Mouse (Mus musculus): Measurements from ENCODE around the gene Izumo4. TPM values are rescaled to one million over a fixed set of nuclear protein-coding genes. Genes with fewer than 3 reads are reported as not detected.
A peak's percentile ranks its signal among the peaks of the same experiment; 100 is the strongest.

Izumo4 gene
- polyA plus RNA-seq, 1 experiment from 2014 or later, result 8.5 TPM

GRCm38 (mm10) chr10:80705479-80705878 lies 3.5 kb downstream of the Izumo4 start:
- 75% methylated on average over 3 of the region's 3 CpGs for WGBS (ENCODE audit: insufficient replicate concordance)
- Histone ChIP-seq H3K9ac (ENCODE audit: low read depth, low read length) (no peak overlapping the region), H3K4me1 (ENCODE audit: control insufficient read depth, insufficient read depth, low read length) (peaks cover 24% of the 10 kb centered on the region), H3K27ac (ENCODE audit: low read depth, low read length) (no peak overlapping the region), H3K36me3 (ENCODE audit: control insufficient read depth, insufficient read depth, low read length) (peaks cover 29% of the 10 kb centered on the region), H3K27me3 (ENCODE audit: control insufficient read depth, insufficient read depth, low read length) (no peaks in the 10 kb centered on the region), H3K4me2 (no peak overlapping the region), H3K4me3 (ENCODE audit: low read depth, low read length) (no peak overlapping the region), H3K9me3 (replicated peaks; ENCODE audit: control insufficient read depth, low read length) (no peaks in the 10 kb centered on the region)
- no peak for ATAC-seq (replicated peaks; ENCODE audit: insufficient number of reproducible peaks, low FRiP score, low TSS enrichment)

DNA sequence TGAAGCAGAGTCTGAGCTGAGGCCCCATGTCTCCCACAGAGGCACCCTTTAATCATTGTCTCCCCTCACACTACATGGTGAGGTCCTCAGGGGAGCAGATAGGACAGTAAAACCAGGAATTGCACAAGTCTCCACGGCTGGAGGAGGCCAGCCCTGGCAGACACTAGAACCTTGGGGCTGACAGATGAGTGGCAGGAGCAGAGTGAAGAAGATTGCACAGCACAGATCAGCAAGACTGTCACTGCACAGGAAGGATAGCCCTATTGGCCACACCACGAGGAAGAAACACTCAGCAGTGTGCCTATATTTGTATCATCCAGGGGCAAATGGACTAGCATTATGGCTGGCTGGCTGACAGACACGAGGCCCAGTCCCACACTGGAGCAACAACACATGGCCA lies 8.8 kb downstream of the Izumo4 start:
- no peaks in the 10 kb centered on the region for H3K9me3 ChIP-seq (replicated peaks; ENCODE audit: control insufficient read depth, low read length)
- 75% methylated on average over 3 of the region's 3 CpGs for WGBS (ENCODE audit: insufficient replicate concordance)
- H3K36me3 ChIP-seq (ENCODE audit: control insufficient read depth, insufficient read depth, low read length), result peaks cover 73% of the 10 kb centered on the region
- ATAC-seq (replicated peaks; ENCODE audit: insufficient number of reproducible peaks, low FRiP score, low TSS enrichment), result no peak
- H3K27me3 ChIP-seq (ENCODE audit: control insufficient read depth, insufficient read depth, low read length), result no peaks in the 10 kb centered on the region
- no peak overlapping the region for H3K4me3 ChIP-seq (ENCODE audit: low read depth, low read length)
- H3K4me1 ChIP-seq (ENCODE audit: control insufficient read depth, insufficient read depth, low read length), result no peaks in the 10 kb centered on the region
- no peak overlapping the region for H3K4me2 ChIP-seq
- no peak overlapping the region for H3K27ac ChIP-seq (ENCODE audit: low read depth, low read length)
- H3K9ac ChIP-seq (ENCODE audit: low read depth, low read length), result no peak overlapping the region

DNA sequence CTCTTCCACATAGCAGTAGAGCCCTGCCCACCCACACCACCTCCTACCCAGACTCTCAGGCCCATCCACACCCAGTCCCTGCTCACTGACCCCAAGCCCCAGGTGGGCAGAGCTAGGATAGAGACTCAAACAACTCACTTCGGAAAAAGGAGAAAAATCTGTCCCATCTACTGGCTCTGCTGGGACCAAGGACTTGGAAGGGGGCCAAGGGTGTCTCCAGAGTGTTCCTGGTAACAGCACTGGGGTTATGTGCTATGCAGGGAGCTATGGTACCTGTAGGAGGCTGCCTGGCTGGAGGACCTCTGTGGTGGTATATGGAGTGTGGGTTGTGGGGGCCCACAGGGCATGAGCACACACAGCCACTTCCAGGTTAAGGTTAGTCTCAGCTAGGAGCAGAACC lies 15.3 kb downstream of the Izumo4 start:
- WGBS (ENCODE audit: insufficient replicate concordance), result 88% methylated on average over 1 of the region's 1 CpGs
- no peak for ATAC-seq (replicated peaks; ENCODE audit: insufficient number of reproducible peaks, low FRiP score, low TSS enrichment)
- Histone ChIP-seq H3K27ac (ENCODE audit: low read depth, low read length) (no peak overlapping the region), H3K4me3 (ENCODE audit: low read depth, low read length) (no peak overlapping the region), H3K9ac (ENCODE audit: low read depth, low read length) (no peak overlapping the region), H3K4me2 (no peak overlapping the region), H3K27me3 (ENCODE audit: control insufficient read depth, insufficient read depth, low read length) (no peaks in the 10 kb centered on the region), H3K36me3 (ENCODE audit: control insufficient read depth, insufficient read depth, low read length) (peaks cover 81% of the 10 kb centered on the region), H3K4me1 (ENCODE audit: control insufficient read depth, insufficient read depth, low read length) (no peaks in the 10 kb centered on the region), H3K9me3 (replicated peaks; ENCODE audit: control insufficient read depth, low read length) (no peaks in the 10 kb centered on the region)

- H3K4me2 ChIP-seq, result no peak overlapping the region
- no peaks in the 10 kb centered on the region for H3K9me3 ChIP-seq (replicated peaks; ENCODE audit: control insufficient read depth, low read length)
- H3K27ac ChIP-seq (ENCODE audit: low read depth, low read length), result no peak overlapping the region
- H3K4me3 ChIP-seq (ENCODE audit: low read depth, low read length), result no peak overlapping the region
- H3K4me1 ChIP-seq (ENCODE audit: control insufficient read depth, insufficient read depth, low read length), result peaks cover 2% of the 10 kb centered on the region; the same call in 1 of the 2 replicates
- no peaks in the 10 kb centered on the region for H3K27me3 ChIP-seq (ENCODE audit: control insufficient read depth, insufficient read depth, low read length)
- H3K36me3 ChIP-seq (ENCODE audit: control insufficient read depth, insufficient read depth, low read length), result peaks cover 68% of the 10 kb centered on the region
- 92% methylated on average over 5 of the region's 5 CpGs for WGBS (ENCODE audit: insufficient replicate concordance)
- ATAC-seq (replicated peaks; ENCODE audit: insufficient number of reproducible peaks, low FRiP score, low TSS enrichment), result no peak
- no peak overlapping the region for H3K9ac ChIP-seq (ENCODE audit: low read depth, low read length)
Observed at GRCm38 (mm10) chr10:80727369-80728127, 25.6 kb downstream of the Izumo4 start.

GRCm38 (mm10) chr10:80732611-80733101 lies 30.7 kb downstream of the Izumo4 start:
- H3K9ac ChIP-seq (ENCODE audit: low read depth, low read length), result no peak overlapping the region
- H3K4me1 ChIP-seq (ENCODE audit: control insufficient read depth, insufficient read depth, low read length), result peaks cover 9% of the 10 kb centered on the region
- ATAC-seq (replicated peaks; ENCODE audit: insufficient number of reproducible peaks, low FRiP score, low TSS enrichment), result no peak
- 86% methylated on average over 6 of the region's 6 CpGs for WGBS (ENCODE audit: insufficient replicate concordance)
- H3K9me3 ChIP-seq (replicated peaks; ENCODE audit: control insufficient read depth, low read length), result no peaks in the 10 kb centered on the region
- H3K36me3 ChIP-seq (ENCODE audit: control insufficient read depth, insufficient read depth, low read length), result peaks cover 43% of the 10 kb centered on the region
- H3K4me2 ChIP-seq, result no peak overlapping the region
- no peak overlapping the region for H3K4me3 ChIP-seq (ENCODE audit: low read depth, low read length)
- H3K27ac ChIP-seq (ENCODE audit: low read depth, low read length), result no peak overlapping the region
- H3K27me3 ChIP-seq (ENCODE audit: control insufficient read depth, insufficient read depth, low read length), result no peaks in the 10 kb centered on the region

GRCm38 (mm10) chr10:80736731-80737130 lies 34.7 kb downstream of the Izumo4 start:
- H3K4me1 ChIP-seq (ENCODE audit: control insufficient read depth, insufficient read depth, low read length), result peaks cover 18% of the 10 kb centered on the region; the same call in 1 of the 2 replicates
- ATAC-seq (replicated peaks; ENCODE audit: insufficient number of reproducible peaks, low FRiP score, low TSS enrichment), result no peak

GRCm38 (mm10) chr10:80738657-80739056 lies 36.7 kb downstream of the Izumo4 start:
- Histone ChIP-seq H3K4me3 (ENCODE audit: low read depth, low read length) (no peak overlapping the region), H3K4me1 (ENCODE audit: control insufficient read depth, insufficient read depth, low read length) (peaks cover 16% of the 10 kb centered on the region; the same call in 1 of the 2 replicates), H3K27me3 (ENCODE audit: control insufficient read depth, insufficient read depth, low read length) (no peaks in the 10 kb centered on the region), H3K9ac (ENCODE audit: low read depth, low read length) (no peak overlapping the region), H3K9me3 (replicated peaks; ENCODE audit: control insufficient read depth, low read length) (no peaks in the 10 kb centered on the region), H3K4me2 (no peak overlapping the region), H3K27ac (ENCODE audit: low read depth, low read length) (no peak overlapping the region), H3K36me3 (ENCODE audit: control insufficient read depth, insufficient read depth, low read length) (0 out of 2 replicates have a peak, but pooled peaks cover 4% of the 10 kb centered on the region)
- ATAC-seq (replicated peaks; ENCODE audit: insufficient number of reproducible peaks, low FRiP score, low TSS enrichment), result no peak
- 88% methylated on average over 1 of the region's 1 CpGs for WGBS (ENCODE audit: insufficient replicate concordance)

More at GRCm38 (mm10) chr10:80736731-80737130, 34.7 kb downstream of the Izumo4 start:
- Histone ChIP-seq H3K27ac (ENCODE audit: low read depth, low read length) (no peak overlapping the region), H3K9ac (ENCODE audit: low read depth, low read length) (no peak overlapping the region), H3K27me3 (ENCODE audit: control insufficient read depth, insufficient read depth, low read length) (no peaks in the 10 kb centered on the region), H3K4me3 (ENCODE audit: low read depth, low read length) (no peak overlapping the region), H3K9me3 (replicated peaks; ENCODE audit: control insufficient read depth, low read length) (no peaks in the 10 kb centered on the region), H3K4me2 (no peak overlapping the region), H3K36me3 (ENCODE audit: control insufficient read depth, insufficient read depth, low read length) (peaks cover 11% of the 10 kb centered on the region)
- 57% methylated on average over 5 of the region's 5 CpGs for WGBS (ENCODE audit: insufficient replicate concordance)

DNA sequence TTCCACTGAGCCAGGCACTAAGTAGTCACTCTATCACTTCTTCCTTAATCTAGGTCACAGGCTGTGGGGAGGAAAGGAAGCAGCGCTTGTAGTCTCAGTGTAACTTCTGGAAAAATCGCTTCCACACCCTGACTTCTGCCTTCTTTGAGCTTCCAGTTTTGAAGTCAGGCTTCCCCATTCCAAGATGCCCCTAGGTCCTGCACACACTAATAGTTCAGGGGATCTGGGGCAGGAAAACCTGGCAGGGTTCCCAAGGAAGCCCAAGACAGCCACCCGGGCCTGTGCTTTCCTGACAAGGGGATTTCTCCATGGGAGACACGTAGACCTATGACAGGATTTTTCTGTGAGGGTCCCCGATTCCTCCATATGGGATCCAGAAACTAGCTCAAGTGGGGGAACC lies 39.2 kb downstream of the Izumo4 start:
- 24% methylated on average over 5 of the region's 5 CpGs for WGBS (ENCODE audit: insufficient replicate concordance)
- Histone ChIP-seq H3K27ac (ENCODE audit: low read depth, low read length) (peak overlapping the region; percentile 25; the same call in 1 of the 2 replicates), H3K4me2 (peak overlapping the region; percentile 87), H3K27me3 (ENCODE audit: control insufficient read depth, insufficient read depth, low read length) (no peaks in the 10 kb centered on the region), H3K36me3 (ENCODE audit: control insufficient read depth, insufficient read depth, low read length) (no peaks in the 10 kb centered on the region), H3K4me3 (ENCODE audit: low read depth, low read length) (peak overlapping the region; percentile 99), H3K4me1 (ENCODE audit: control insufficient read depth, insufficient read depth, low read length) (peaks cover 16% of the 10 kb centered on the region), H3K9me3 (replicated peaks; ENCODE audit: control insufficient read depth, low read length) (no peaks in the 10 kb centered on the region), H3K9ac (ENCODE audit: low read depth, low read length) (peak overlapping the region; percentile 97)
- ATAC-seq (replicated peaks; ENCODE audit: insufficient number of reproducible peaks, low FRiP score, low TSS enrichment), result no peak
